Mouse (Mus musculus) CD4-positive helper T cell, adult 2 months (primary cell): Measurements from ENCODE around the gene Stk33.
"Not testable (repeated sequence)": the region's sequence is repeated elsewhere in the genome, so short reads cannot be mapped to it uniquely, and the experiment has no call there.

ENCODE experiments used
- DNase-seq: peaks from one replicate; pipeline ENCODE4 v3.0.0-alpha.2; 2012; ENCODE audit warnings: low read depth, missing footprints, low spot score

Gene Stk33

DNA sequence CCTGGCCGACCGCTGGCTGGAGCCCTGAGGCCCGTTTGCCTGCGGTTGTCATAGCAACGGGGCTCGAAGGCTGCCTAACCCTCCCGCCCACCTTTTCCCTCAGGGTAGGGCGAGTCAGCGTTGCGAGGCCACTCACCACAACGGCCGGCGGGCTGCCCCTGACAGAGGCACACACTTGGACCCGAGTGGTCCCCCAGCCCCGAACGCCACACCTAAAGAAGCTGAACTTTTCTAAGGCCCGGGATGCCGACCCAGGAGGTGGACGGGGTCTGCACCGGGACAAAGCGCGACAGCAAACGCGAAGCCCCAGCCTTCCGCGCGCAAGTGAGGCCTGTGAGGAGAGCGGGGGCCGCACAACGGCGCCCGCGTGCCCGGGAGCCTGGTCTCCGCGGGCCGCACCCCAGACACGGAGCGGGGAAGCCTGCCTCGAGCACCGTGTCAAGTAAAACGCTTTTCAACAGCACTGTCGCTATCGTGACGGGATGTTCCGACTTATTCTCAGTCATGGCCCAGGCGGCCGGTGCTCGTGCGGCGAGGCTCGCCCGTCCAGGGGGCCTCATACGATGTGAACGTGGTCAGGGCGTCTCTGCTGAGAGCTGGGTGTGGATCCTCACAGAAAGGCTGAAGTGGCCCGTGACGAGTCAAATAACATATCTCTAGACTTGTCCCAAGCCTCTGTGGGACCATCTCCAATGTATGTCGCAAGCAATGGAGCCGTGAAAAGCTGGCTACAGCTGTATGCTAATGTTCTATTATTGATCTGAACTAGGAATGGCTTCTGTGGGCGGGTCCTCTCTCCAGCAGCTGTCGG, at the start of gene Stk33:
Stk33 (minus strand) TSS at position 301 of the 811 bp plus-strand sequence.
- DNase-seq: no peak

DNA sequence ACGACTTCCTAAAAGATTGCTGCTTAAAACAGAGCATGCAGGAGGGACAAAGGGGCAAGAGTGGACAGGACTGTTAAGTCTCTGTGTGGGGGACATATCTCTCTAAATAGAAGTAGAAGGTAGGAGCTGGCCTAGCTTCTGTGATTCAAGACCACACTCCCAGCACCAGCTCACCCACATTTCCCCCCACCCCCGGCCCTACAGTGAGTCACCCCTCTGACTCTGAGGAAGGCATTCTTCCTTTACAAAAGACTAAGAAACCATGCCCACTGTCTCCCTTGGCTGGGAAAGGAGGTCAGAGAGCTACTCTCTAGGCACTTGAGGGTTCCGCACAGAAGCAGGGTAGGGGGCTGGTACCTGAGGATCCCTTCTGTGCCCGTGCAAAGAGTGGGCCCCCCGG, 45.3 kb upstream of the Stk33 start:
- no peak for DNase-seq

DNA sequence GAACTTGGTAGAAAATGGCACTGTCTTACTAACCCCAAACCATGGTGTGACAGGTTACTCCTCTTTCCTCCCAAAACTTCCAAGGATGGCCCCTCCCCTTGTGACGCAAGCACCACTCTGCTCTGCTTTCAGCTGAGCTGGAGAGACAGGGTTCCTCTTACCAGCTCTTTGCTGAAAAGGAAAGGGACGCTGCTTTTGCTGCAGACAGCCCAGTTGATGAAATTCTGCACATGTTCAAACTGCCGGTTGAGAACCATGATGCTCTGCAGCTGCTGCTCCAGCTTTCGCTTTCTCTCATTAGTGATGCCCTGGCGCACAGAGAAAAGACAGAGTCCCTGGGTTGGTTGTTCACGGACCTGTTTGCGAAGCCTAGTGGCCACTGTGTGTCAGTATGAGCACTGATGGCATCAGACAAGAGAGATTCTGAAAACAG, 41.9 kb upstream of the Stk33 start:
- DNase-seq: no peak

DNA sequence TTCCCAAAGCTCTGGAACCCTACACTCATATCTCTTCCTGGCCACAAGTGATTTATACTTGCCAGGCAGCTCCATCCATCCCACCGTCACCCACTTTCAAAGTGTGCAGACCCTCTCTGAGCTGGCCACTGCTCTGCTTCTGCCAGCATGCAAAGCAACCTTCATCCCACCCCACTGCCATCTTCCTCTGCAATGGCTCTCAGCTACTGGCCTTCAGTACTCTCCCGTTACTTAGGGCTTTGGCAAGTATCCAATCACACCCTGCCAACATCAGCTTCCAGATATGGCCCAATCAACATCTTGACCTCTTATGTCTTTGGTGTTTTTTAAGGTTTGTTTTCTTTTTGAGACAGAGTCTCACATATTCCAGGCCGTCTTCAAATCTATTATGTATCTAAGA, 39.0 kb upstream of the Stk33 start:
- DNase-seq: no peak

DNA sequence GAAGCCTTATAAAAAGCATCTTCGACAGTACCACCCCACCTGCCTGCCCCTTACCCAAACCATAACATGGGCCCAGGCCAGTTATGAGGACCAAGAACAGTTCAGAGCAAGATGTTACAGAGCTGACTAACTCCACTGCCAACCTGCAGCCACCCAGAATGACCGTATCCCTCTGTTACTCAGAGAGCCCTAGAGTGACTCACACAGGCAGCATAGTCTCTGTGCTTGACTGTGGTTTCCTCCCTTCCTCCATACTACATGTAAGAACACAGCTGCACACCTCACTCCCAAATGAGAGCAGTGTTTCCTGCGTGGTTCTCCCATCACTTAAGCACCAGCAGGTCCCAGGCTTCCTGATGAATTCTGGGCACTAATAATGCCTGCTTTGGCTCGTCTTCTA, 31.8 kb upstream of the Stk33 start:
- DNase-seq: no peak

DNA sequence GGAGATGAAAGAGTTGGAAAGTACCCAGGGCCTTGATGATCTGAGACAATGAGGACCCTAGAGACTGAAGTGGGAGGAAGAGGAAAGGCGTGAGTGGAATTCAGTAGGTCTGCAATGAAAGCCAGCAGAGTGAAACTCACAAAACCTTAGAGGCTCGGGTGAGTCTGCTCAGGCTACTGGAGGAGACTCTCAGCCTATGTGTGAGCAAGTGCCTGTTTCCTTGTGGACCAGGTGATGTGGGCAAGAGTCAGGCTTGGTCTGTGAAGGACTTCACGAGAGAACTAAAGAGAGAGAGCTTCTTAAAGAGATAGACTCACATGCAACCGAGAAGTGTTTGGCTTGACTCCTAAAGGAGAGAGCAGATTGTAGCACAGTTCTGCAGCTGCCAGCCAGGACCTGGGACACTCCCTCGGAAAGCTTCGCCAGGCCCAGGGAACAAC, 29.4 kb upstream of the Stk33 start:
- DNase-seq: no peak

DNA sequence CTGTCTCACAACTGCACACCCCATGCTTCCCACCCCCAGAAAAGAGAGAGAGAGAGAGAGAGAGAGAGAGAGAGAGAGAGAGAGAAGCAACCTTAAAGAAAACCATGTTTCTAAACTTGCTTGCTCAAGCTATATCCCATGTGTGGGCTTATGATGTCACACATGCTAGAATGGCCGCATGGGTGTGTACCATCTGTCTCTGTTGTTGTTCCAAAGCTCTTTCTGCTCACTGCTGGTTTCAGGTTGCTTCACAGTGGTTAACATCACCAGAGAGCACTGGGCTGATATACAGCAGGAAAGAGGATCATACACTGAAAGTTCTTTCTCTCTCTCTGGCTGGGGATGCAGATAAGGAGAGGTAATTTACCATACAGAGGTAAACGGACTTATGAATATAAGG, 28.7 kb upstream of the Stk33 start:
- DNase-seq: no peak

DNA sequence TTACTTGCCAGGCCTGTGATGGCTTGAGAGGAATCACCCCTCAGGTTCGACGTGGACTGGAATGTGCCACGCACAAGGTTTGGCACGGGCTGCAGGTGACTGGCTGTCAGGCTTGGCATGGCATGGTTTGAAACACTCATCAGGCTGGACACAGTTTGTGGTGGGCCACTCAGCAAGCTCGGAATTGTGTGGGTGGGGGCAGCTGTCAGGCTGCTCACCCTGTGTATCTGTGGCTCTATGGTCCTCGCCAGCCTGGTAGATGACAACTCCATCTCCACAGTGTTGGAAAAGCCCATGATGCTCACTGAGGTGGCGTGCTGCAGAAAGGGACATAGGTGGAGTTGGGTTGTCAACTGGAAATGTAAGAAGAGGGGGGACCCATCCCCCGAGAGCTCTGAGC, 21.8 kb upstream of the Stk33 start:
- DNase-seq: no peak

DNA sequence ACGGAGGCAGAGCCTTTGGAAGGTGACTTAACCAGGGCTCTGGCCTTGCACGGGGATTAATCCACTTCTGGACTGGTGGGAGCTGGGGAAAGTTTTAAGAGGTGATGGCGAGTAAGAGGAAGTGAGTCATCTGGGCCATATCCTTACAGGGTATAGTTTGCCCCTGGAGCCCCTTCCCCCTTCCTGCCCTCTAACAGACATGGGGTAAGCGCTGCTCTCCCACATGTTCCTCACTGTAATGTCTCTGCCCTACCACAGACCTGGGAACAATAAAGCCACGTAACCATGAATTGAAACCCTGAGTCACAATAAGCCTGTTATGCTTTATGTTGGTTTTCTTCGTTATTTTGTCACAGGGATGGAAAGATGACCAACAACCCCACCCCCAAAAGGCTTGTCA, 17.7 kb upstream of the Stk33 start:
- DNase-seq: no peak

DNA sequence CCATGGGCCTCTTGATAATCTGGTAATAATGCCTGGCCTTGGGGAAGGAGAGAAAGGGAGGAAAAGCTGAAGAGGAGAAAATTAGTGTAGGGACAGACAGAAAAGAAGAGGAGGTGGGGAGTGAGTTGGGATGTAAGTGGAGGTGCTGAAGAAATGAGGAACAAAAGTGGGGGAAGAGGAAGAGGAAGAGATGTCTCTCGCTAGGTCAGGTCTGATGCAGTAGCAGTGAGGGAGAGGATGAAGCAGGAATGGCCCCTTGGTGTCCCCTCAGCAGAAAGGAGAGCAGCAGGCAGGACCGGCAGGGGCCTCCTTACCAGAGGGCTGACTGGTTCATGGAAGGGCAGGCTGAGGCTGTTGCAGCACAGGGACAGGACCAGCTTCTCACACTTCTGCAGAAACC, 16.9 kb upstream of the Stk33 start:
- no peak for DNase-seq

DNA sequence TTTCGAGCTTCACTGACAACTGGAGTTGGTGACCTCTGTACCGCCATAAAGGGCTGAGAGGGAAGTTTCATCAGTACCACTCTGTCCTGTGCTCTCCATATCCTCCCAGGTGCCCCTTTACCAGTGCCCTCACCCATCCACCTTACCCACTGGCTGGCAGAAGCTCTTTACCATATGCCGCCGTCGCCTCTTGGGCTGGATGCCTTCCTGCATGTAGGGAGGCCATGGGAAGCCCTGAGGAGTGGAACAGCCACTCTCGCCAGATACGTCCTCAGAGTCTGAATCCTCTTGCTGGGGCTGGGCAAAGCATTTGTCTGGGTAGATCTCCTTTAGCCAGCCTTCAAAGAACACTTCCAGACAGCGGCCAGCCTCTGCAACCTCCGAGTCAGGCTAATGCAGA, 16.0 kb upstream of the Stk33 start:
- DNase-seq: no peak

DNA sequence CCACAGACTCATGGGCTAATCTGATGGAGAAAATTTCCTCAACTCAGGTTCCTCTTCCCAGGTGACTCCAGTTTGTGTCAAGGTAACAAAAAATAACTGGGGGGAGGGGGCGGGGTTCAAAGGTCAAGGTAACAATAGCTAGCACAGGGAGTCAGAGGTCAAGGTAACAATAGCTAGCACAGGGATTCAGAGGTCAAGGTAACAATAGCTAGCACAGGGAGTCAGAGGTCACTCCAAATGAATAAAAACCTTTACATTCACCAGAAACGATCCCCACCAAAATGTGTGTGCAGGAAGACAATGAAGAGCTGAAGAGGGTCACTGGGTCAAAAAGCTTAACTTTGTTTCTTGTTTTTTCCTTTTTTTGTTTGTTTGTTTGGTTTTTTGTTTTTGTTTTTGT, 9.2 kb upstream of the Stk33 start:
- DNase-seq: no peak

DNA sequence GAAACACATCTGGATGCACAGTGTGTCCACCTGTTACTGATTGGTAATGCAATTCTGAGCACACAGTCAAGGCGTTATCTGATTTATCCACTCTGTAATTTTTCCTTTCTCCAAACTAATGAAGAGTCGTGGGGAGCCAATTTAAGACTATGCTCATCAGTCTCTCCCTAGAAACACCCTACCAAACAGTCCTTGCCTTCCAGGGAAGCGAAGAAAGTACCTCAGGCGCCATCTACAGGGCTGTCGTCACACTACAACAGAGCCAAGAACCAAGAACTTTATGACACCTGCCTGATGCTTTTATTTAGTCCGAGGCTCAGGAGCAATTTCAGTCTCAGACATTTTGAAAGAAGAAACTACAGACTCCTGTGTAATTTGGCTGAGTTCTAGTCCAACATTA, 6.1 kb upstream of the Stk33 start:
- no peak for DNase-seq

DNA sequence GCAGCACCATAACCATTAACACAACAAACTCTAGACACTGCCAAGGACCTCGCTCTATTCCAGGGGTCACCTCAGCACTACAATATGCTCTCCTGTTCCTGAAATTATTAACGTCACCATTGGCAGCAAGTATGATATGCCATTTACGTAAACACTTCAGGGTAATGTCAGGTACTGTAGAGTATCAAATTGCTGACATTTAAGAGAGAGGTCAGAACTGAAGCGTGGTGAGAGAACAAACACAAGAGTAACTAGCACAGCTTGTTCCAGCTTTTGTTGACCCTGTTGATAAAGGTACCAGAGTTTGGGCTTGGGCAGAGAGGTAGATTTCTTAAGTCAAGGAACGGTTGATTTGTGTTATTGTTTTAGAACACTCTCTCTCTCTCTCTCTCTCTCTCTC, 3.9 kb upstream of the Stk33 start:
- DNase-seq: no peak

DNA sequence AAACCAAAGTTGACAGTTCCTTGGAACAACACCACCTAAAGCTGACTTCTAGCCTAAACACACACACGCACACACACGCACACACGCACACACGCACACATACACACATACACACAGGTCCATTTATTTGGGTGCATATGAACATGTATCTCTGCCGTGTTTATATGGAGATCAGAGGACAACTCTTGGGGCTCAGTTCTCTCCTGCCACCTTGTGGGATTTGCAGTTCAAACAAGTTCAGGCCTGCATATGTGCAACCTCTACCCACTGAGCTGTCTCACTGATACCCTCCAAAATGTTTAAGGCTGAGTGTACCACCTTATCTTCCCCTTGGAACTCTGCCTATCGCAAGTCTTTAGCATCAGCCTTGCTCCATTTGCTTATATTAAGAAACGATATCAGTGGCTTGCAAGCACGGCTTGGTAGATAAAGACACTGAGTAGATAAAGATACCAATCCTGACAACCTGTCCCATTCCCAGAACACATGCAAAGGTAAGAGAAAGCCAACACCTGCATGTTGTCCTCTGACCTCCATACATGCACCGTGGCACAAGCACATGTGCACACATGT, 1.9 kb upstream of the Stk33 start:
- DNase-seq: no peak

DNA sequence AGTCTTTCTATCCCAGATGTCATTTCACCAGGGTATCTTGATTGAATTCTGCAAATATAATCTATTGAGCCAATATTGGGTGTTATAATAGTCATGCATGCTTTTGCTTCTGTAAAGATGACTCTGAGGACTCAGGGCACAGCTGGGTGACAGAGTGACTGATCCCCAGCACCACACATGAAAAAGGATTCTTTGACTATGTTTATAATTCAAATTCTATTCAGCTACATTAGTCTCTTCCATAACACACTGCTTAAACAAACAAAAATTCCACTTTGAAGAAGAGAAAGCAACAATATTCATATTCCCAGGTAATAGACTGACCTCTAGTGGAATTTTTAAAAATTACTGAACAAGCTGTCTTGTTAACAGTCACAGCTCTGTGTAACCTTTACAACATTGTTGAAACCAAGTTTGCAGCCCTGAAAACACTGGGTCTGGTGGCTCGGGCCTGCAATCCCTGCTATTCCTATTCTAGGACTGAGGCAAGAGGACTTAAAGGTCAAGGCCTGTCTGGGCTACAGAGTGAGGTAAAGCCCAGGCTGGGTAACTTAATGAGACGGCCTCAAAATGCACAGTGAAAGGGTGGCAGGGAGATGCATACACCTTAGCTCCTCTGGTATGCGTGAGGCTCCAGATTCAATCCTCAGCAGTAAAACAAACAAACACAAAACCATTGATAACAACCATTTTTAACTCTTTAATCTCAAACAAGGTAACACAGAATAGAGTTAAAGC, 14.3 kb downstream of the Stk33 start:
- peak; percentile 7 for DNase-seq

DNA sequence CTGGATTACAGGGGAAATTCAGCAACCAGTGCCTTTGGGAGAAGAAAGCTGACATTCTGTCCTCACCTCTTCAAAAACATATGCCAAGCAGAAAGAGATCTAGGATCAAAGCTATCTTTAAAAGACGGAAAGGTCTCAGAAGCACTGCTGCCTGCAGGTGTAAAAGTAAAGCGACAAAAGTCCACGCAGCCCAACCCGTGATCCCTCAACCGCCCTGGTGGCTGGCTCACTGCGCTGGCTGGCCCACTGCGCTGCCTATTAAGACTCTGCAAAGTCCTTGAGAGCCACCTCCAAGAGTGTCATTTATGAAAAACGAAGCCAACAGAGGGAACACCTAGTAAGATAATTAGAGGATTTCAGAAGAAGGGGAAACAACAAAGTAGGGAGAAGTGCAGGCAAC, 16.1 kb downstream of the Stk33 start:
- no peak for DNase-seq

DNA sequence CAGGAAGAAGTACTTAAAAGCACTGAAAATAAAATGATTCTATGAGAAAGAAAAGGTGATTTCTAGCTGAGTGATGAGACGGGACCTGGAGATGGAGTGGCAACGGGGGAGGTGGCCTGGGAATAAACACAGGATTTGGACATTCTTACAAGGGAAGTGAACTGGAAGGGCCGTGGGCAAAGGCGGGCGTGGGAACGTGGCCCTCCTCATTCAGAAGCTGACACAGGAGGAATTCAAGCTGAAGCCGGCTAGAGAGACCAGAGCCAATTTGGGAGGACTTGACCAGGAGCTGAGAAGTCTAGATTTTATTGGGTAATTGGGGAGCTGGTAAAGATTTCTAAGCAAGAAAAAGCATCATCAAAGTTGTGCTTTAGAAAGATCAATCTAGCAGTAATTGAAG, 33.4 kb downstream of the Stk33 start:
- DNase-seq: no peak

DNA sequence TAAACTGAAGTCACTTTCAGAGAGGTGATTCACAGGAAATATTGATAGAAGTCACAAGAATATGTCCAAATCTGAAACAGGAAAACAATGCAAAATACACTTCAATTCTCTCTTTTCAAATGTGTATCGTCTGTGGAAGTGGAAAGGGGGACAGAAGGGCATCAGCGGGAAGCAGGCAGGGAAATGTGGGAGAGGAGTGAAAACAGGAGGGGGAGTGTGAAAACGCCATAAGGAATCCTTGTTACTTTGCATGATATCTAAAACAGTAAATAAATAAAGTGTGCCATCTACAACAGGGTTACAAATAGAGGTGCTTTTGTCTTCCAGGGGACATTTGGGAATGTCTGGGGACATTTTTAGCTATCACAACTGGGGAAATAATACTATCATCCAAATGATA, 39.6 kb downstream of the Stk33 start:
- DNase-seq: no peak

DNA sequence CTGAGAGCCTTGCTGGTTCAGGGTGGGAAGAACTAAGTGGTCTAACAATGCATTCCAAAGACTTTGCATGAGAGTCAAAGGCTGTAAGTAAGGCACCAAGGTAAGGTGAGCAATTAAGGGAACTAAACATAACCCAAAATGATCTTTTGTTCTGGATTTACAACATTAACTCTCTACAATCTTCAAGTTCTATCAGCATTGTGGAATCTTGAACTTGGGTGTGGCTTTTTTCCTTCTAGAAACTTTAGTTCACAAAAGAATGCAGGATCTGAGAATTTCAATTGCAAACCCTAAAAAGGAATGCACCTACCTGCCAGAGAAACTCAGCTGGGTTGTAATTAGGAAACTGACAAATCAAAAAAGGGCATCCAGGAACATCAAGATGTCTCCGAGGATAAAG, 57.8 kb downstream of the Stk33 start:
- DNase-seq: no peak

DNA sequence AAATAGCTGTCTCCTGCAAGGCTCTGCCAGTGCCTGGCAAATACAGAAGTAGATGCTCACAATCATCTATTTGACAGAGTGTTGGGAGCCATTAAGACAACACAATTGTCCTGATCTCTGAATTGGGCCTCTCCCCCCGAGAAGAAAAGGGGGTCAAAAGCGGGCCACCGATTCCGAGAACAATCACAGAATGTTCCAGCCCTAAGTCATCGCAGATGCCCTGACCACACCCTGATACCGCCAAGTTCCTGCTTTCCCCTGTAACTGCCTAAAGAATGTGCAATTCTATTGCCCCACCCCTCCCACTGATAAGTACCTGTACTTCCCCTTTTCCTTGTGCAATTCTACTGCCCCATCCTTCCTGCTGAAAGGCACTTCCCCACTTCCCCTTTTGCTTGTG, 65.3 kb downstream of the Stk33 start:
- DNase-seq: not testable (repeated sequence)

DNA sequence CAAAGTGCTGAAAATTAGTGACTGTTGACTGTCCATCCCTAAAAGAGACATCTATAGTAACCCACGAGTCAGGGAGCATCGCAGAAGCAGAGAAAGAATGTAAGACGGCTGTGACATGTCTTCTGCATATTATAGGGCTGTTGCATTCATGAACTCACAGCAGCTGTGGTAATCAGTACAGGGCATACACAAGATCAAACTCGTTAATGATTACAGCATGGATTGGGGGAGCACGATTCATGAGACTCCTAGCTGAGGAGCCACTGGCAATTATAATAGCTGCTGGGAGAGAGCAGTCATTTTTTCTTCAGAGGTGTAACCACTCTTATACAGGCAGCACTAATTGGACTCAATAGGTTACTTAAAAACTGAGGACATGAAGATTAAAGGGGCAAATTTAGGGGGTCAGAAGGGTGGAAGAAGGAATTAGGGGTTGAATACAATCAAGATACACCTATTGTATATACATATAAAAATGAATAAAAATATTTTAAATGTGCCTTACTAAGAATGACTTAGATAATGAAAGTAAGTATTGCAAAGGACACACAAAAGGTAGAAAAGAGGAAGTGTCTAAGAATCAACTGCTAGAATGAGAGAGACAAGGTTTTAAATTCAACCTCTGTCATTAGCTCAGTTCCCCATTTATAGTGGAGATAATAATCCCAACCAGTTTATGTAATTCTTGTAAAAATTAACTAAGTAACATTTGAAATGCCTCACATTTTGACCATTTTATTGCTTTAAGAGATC, 80.3 kb downstream of the Stk33 start:
- DNase-seq: no peak
